Mouse (Mus musculus): ENCODE results near the gene Col19a1. TPM values are rescaled to one million over a fixed set of nuclear protein-coding genes. Genes with fewer than 3 reads are reported as not detected.

Gene Col19a1
- polyA plus RNA-seq, 1 experiment from 2014 or later = 2.4 TPM

DNA sequence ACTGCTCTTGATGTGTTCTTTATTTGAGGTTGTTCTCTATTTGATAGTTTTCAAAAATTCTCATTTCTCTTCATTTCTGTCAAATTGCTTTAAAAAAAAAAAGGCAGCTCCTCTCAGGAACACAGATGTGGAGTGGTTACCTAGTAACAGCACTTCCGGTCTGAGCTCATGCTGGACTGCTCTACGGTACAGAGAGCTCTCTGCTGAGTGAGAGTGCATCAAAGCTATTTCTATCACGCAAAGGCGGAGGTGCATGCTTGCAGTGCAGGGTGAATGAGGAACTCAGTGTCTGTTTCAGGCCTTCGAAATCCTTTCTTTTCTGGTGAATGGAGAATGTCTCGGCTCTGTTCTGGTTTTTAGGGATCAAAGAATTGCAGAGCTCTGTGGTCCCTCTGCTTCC, 368.2 kb downstream of the Col19a1 start:
- Histone ChIP-seq H3K4me2 (no peak overlapping the region), H3K4me1 (no peaks in the 10 kb centered on the region), H3K36me3 (no peaks in the 10 kb centered on the region), H3K4me3 (no peak overlapping the region), H3K27ac (no peak overlapping the region), H3K9ac (no peak overlapping the region), H3K9me3 (no peaks in the 10 kb centered on the region), H3K27me3 (no peaks in the 10 kb centered on the region)
- WGBS = 40% methylated on average over 6 of the region's 6 CpGs
- no peak for ATAC-seq (ENCODE audit: insufficient number of reproducible peaks, insufficient read depth, low FRiP score, low TSS enrichment, low read depth)

Other genes starting within 250 kb of the Col19a1 start
- 32.6 and 39.7 TPM in 2 replicates for gene Lmbrd1, start 91.2 kb upstream of the Col19a1 start, polyA plus RNA-seq (2015; fragmentation: Nextera tagmentation; extraction: Ambion mirVana)